Mouse (Mus musculus) embryonic facial prominence, embryonic 13.5 days (tissue): ENCODE results near the gene Rapgefl1. TPM values are rescaled to one million over a fixed set of nuclear protein-coding genes. Genes with fewer than 3 reads are reported as not detected.

Source experiments
- ATAC-seq: fragments of 200-750 bp; cut with Nextera tagmentation; 2 replicates; pipeline ENCODE4 v1.8.0; 2017; ENCODE audit warnings: low read depth; ENCODE audit not compliant: insufficient number of reproducible peaks, insufficient read depth, low FRiP score, low TSS enrichment
- H3K27ac ChIP-seq: fragments of 300-500 bp; sonication (generic); 2 replicates; pipeline ENCODE4 v1.5.1; 2015; ENCODE audit warnings: moderate library complexity, mild to moderate bottlenecking, inconsistent platforms
- H3K27me3 ChIP-seq: fragments of 300-500 bp; sonication (generic); 2 replicates; pipeline ENCODE4 v1.6.1; 2015; ENCODE audit warnings: mild to moderate bottlenecking, inconsistent platforms
- H3K36me3 ChIP-seq: fragments of 300-500 bp; sonication (generic); 2 replicates; pipeline ENCODE4 v1.6.1; 2015; ENCODE audit warnings: mild to moderate bottlenecking, inconsistent platforms
- H3K4me1 ChIP-seq: fragments of 300-500 bp; sonication (generic); 2 replicates; pipeline ENCODE4 v1.6.1; 2015; ENCODE audit warnings: inconsistent platforms
- H3K4me2 ChIP-seq: fragments of 300-500 bp; sonication (generic); 2 replicates; pipeline ENCODE4 v1.6.1; 2015; ENCODE audit warnings: moderate library complexity, mild to moderate bottlenecking, inconsistent platforms
- H3K4me3 ChIP-seq: fragments of 300-500 bp; sonication (generic); 2 replicates; pipeline ENCODE4 v1.5.1; 2015; ENCODE audit warnings: mild to moderate bottlenecking, inconsistent platforms
- H3K9ac ChIP-seq: fragments of 300-500 bp; sonication (generic); 2 replicates; pipeline ENCODE4 v1.6.1; 2015; ENCODE audit warnings: mild to moderate bottlenecking, inconsistent platforms
- H3K9me3 ChIP-seq: fragments of 300-500 bp; sonication (generic); 2 replicates; pipeline ENCODE4 v1.6.1; 2016; ENCODE audit warnings: inconsistent platforms
- WGBS: fragments of 180-500 bp; shearing (Covaris S2); methylation state at CpG from one replicate; pipeline ENCODE4 v1.1.7; 2015; ENCODE audit warnings: mixed read lengths; 5-methylcytosine and 5-hydroxymethylcytosine counted together
- polyA plus RNA-seq: library from polyadenylated mRNA; unstranded; fragments of >200 nt; fragmentation: Nextera tagmentation; extraction: Ambion mirVana; gene quantifications from 2 replicates; pipeline ENCODE4 v1.2.1, GENCODE M21; 2015

Gene Rapgefl1
- polyA plus RNA-seq, 1 experiment from 2014 or later = 4.7 TPM

DNA sequence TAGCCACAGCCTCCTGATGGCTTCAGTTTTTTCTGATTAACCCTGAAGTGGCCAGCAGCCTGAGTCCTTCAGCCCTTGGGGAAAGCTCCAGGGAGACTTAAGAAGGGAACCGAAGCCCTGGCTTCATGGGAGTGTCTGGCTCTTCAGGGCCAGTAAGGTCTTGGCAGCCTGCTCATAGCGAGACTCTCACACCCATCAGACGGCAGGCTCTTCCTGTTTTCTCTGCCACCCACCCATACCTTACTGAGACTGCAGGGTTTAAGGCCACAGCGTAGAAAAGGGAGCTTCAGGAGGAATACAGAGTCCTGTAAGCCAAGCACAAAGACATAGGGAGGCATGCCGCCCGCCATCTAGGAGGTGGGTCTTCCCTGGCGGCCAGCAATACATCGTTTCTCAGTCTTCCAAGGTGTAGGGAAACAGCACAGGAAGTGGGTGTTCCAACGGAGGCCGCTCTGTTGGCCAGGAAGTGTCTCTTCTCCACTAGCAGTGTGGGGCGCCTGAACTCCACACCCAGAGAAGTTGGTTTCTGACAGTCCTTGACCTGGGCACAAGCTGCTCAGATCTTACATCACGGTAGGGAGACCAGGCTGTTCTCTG is 64.0 kb downstream of the Rapgefl1 start:
- no peak overlapping the region for H3K4me2 ChIP-seq
- 82% methylated on average over 12 of the region's 12 CpGs for WGBS
- ATAC-seq = no peak
- H3K27me3 ChIP-seq = no peaks in the 10 kb centered on the region
- H3K9me3 ChIP-seq = no peaks in the 10 kb centered on the region
- peaks cover 70% of the 10 kb centered on the region for H3K36me3 ChIP-seq
- peak overlapping the region; percentile 32; the same call in 1 of the 2 replicates for H3K9ac ChIP-seq
- H3K4me1 ChIP-seq = peaks cover 10% of the 10 kb centered on the region
- H3K27ac ChIP-seq = no peak overlapping the region
- no peak overlapping the region for H3K4me3 ChIP-seq

DNA sequence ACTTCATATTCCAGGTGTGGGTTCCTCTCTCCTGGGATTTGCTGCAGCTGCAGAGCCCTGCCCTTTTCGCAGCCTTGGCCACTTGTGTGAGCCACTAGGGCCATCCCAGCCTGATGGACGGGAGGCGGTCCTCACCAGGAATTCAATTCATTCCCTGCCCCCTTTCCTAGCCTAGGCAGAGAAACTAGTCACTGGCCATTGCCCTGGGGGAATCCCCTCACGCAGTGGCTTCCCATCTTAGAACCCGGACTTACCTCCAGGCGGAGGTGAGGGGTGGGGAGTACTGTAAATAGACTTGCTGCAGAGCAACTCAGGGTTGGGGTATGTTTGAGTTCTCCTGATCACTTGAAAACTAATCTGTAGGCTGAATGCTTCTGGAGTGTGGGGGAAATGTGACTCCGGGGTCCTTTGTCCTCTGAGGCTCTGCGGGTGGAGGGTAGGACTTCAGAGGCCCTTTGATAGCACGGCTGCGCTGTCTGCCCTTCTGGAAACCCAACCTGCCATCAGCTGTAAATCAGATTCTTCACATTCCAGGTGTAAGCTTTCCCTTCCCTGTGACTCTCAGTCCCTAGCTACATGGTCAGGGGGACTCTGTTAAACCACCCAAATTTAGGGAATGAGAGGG is 66.1 kb downstream of the Rapgefl1 start:
- no peaks in the 10 kb centered on the region for H3K27me3 ChIP-seq
- H3K4me1 ChIP-seq = peaks cover 10% of the 10 kb centered on the region
- peak overlapping the region; percentile 33; the same call in 1 of the 2 replicates for H3K9ac ChIP-seq
- peak overlapping the region; percentile 4; the same call in 1 of the 2 replicates for H3K27ac ChIP-seq
- H3K4me2 ChIP-seq = no peak overlapping the region
- WGBS = 8% methylated on average over 10 of the region's 10 CpGs
- no peak for ATAC-seq
- H3K9me3 ChIP-seq = no peaks in the 10 kb centered on the region
- H3K36me3 ChIP-seq = peaks cover 49% of the 10 kb centered on the region
- no peak overlapping the region for H3K4me3 ChIP-seq

Other genes with a start within 250 kb of the Rapgefl1 start
- 69.4 and 71.9 TPM in 2 replicates for gene Ormdl3, start 249.4 kb upstream of the Rapgefl1 start, polyA plus RNA-seq
- not detected in 2 replicates for gene Lrrc3c, start 238.5 kb upstream of the Rapgefl1 start, polyA plus RNA-seq
- 0.80 and 4.0 TPM in 2 replicates for gene Gm12355, start 211.1 kb upstream of the Rapgefl1 start, polyA plus RNA-seq
- not detected in 2 replicates for gene Gsdma3, start 210.4 kb upstream of the Rapgefl1 start, polyA plus RNA-seq
- gene Gsdma2, start 190.0 kb upstream of the Rapgefl1 start, polyA plus RNA-seq = not detected in 2 replicates
- 0.28 and 0.48 TPM in 2 replicates for gene Gsdma, start 172.4 kb upstream of the Rapgefl1 start, polyA plus RNA-seq
- gene Psmd3, start 154.2 kb upstream of the Rapgefl1 start, polyA plus RNA-seq = 196 and 207 TPM in 2 replicates
- gene Csf3, start 135.5 kb upstream of the Rapgefl1 start, polyA plus RNA-seq = not detected in 2 replicates
- 63.8 and 65.0 TPM in 2 replicates for gene Med24, start 107.3 kb upstream of the Rapgefl1 start, polyA plus RNA-seq
- 46.5 and 47.3 TPM in 2 replicates for gene Thra, start 96.1 kb upstream of the Rapgefl1 start, polyA plus RNA-seq
- gene Nr1d1, start 61.5 kb upstream of the Rapgefl1 start, polyA plus RNA-seq = 1.4 and 1.5 TPM in 2 replicates
- gene Msl1, start 41.3 kb upstream of the Rapgefl1 start, polyA plus RNA-seq = 31.5 and 33.0 TPM in 2 replicates
- 39.0 and 40.3 TPM in 2 replicates for gene Casc3, start 31.9 kb upstream of the Rapgefl1 start, polyA plus RNA-seq
- gene Wipf2, start 26.9 kb downstream of the Rapgefl1 start, polyA plus RNA-seq = 6.3 and 6.8 TPM in 2 replicates
- 26.9 and 31.5 TPM in 2 replicates for gene Cdc6, start 71.0 kb downstream of the Rapgefl1 start, polyA plus RNA-seq
- 39.4 and 44.7 TPM in 2 replicates for gene Rara, start 91.0 kb downstream of the Rapgefl1 start, polyA plus RNA-seq
- gene Gjd3, start 146.2 kb downstream of the Rapgefl1 start, polyA plus RNA-seq = 0.34 and 0.44 TPM in 2 replicates
- 272 and 279 TPM in 2 replicates for gene Top2a, start 187.4 kb downstream of the Rapgefl1 start, polyA plus RNA-seq
- gene Igfbp4, start 204.5 kb downstream of the Rapgefl1 start, polyA plus RNA-seq = 1,128 and 1,158 TPM in 2 replicates